In the genomic region with DNA sequence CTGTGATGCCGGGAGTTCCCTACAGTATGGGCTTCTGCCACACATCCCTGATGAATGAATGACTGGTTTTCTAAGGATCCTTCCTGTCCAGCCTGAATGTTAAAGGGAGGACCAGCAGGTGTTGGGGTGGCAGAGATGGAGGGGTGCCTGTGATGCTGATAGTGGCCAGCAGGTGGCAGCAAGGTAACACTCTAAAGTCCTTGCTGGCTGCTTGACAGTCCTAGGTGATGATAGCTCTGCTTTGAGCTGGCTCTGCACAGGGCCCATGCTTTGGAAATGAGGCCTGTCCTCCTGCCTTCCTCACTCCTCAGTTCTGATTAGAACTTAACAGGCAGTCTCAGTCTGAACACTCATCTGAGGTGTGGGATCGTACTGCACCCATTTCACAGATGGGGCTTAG, we compare ENCODE assay signal across 9 mouse cellular contexts. TPM values are rescaled to one million over a fixed set of nuclear protein-coding genes. Genes with fewer than 3 reads are reported as not detected.
DNase-seq lines count a peak whose midpoint lies in the region; ATAC-seq and TF ChIP-seq lines count a peak whose summit lies in the region.
"Had no signal": no experiment of that assay in that cellular context is flagged by ENCODE, and none has a peak within 500 bp of the region (broad histone marks: within the 10 kb centered on the region; RNA-seq: fewer than 3 reads in every experiment).

No protein-coding gene starts in this region.

- H3K27ac ChIP-seq in cerebellum, adult 2 months (ENCODE audit: insufficient read depth, low read length): peak overlapping the region; percentile 96
- H3K27ac ChIP-seq in hindbrain, embryonic 14.5 days: no peak overlapping the region

- TF ChIP-seq CTCF in cerebellum, adult 2 months (IDR thresholded peaks at IDR 0.05; ENCODE audit: borderline replicate concordance, insufficient read depth, low read depth, low read length): peak; percentile 99

- ATAC-seq in hindbrain, embryonic 14.5 days (ENCODE audit: low FRiP score): peak; percentile 46; the same call in 1 of the 2 replicates

- H3K9me3 ChIP-seq in hindbrain, embryonic 14.5 days (ENCODE audit: control insufficient read depth, low read length): no peaks in the 10 kb centered on the region

- no peak for TF ChIP-seq POLR2A in cerebellum, adult 2 months (IDR thresholded peaks at IDR 0.05; ENCODE audit: borderline replicate concordance, insufficient read depth, low read length)

- DNase-seq in T-cell, adult 2 months (ENCODE audit: low spot score): peak; percentile 66
- peak; percentile 88 to 95 for DNase-seq in cerebellum, adult 2 months
- DNase-seq in forelimb bud, embryonic 11.5 days (ENCODE audit: low read depth, low spot score): peak; percentile 81
- DNase-seq in hindbrain, embryonic 14.5 days (ENCODE audit: low spot score): peak; percentile 89
- DNase-seq in layer of hippocampus, postnatal 10 days (ENCODE audit: low spot score in 2 of 2): peak; percentile 88 to 91
- DNase-seq in lung, postnatal 4 days: peak; percentile 67 to 82
- peak; percentile 86 for DNase-seq in right cerebral cortex, postnatal 14 days
- DNase-seq in urinary bladder, postnatal 10 days (ENCODE audit: low spot score): peak; percentile 30

- no peak overlapping the region for H3K4me3 ChIP-seq in cerebellum, adult 2 months (replicated peaks; ENCODE audit: insufficient read depth, low read depth, low read length)
- H3K4me3 ChIP-seq in hindbrain, embryonic 14.5 days (replicated peaks; ENCODE audit: low read length): no peak overlapping the region

- no peak overlapping the region for H3K9ac ChIP-seq in hindbrain, embryonic 14.5 days

- H3K4me1 ChIP-seq in cerebellum, adult 2 months (ENCODE audit: control insufficient read depth, insufficient read depth, low read length): peaks cover 36% of the 10 kb centered on the region
- H3K4me1 ChIP-seq in hindbrain, embryonic 14.5 days (replicated peaks; ENCODE audit: control insufficient read depth, insufficient read depth, low read length): peaks cover 33% of the 10 kb centered on the region

- no peaks in the 10 kb centered on the region for H3K27me3 ChIP-seq in cerebellum, adult 2 months (ENCODE audit: control insufficient read depth, insufficient read depth, low read length)
- peaks cover 38% of the 10 kb centered on the region for H3K27me3 ChIP-seq in hindbrain, embryonic 14.5 days (ENCODE audit: control insufficient read depth, insufficient read depth, low read length)

- 45% methylated on average over 2 of the region's 2 CpGs for WGBS in cerebellum, adult 2 months
- 42% methylated on average over 2 of the region's 2 CpGs for WGBS in hindbrain, embryonic 14.5 days

- no peaks in the 10 kb centered on the region for H3K36me3 ChIP-seq in hindbrain, embryonic 14.5 days (replicated peaks; ENCODE audit: control insufficient read depth, insufficient read depth)

- H3K4me2 ChIP-seq in hindbrain, embryonic 14.5 days (replicated peaks): no peak overlapping the region

RNA-seq across cellular contexts. Expression of a gene that starts 15.6 kb away (rescaled TPM):
- polyA plus RNA-seq in cerebellum, adult 2 months (2012; rRNA removed): not detected in 2 replicates
- not detected in 2 replicates for polyA plus RNA-seq in hindbrain, embryonic 14.5 days (2014; fragmentation: Nextera tagmentation; extraction: Ambion mirVana)
- total RNA-seq in layer of hippocampus, postnatal 10 days (2021): not detected
- polyA plus RNA-seq: liver, embryonic 16.5 days had no signal

RNA-seq across cellular contexts. Expression of a gene that starts 19.5 kb away (rescaled TPM):
- polyA plus RNA-seq in cerebellum, adult 2 months (2012; rRNA removed): 2.1 TPM in 2 replicates
- polyA plus RNA-seq in hindbrain, embryonic 14.5 days (2014; fragmentation: Nextera tagmentation; extraction: Ambion mirVana): 6.3 and 8.3 TPM in 2 replicates
- total RNA-seq in layer of hippocampus, postnatal 10 days (2021): 1 to 10 TPM; 1.5 to 3.8 TPM

RNA-seq across cellular contexts. Expression of a gene that starts 40.3 kb away (rescaled TPM):
- polyA plus RNA-seq in cerebellum, adult 2 months (2012; rRNA removed): 54.9 and 56.7 TPM in 2 replicates
- polyA plus RNA-seq in hindbrain, embryonic 14.5 days (2014; fragmentation: Nextera tagmentation; extraction: Ambion mirVana): 83.1 and 89.0 TPM in 2 replicates
- total RNA-seq in layer of hippocampus, postnatal 10 days (2021): 10 to 100 TPM; 55.8 to 57.6 TPM

Comparison
In these comparisons a context has a peak if more than half of its experiments do, and no peak if none do; other contexts are left out.
1. DNase-seq: peak in every context shown above with its lines; median percentile 92 in cerebellum, adult 2 months; 90 in layer of hippocampus, postnatal 10 days; 89 in hindbrain, embryonic 14.5 days; 86 in right cerebral cortex, postnatal 14 days; 81 in forelimb bud, embryonic 11.5 days; 74 in lung, postnatal 4 days; 66 in T-cell, adult 2 months; 30 in urinary bladder, postnatal 10 days.